Mouse (Mus musculus) ES-CJ7 (cell line): ENCODE measurements around the gene Tbc1d30.

Source experiments
- DNase-seq: peaks from one replicate; pipeline ENCODE4 v3.0.0; 2011; ENCODE audit warnings: low read depth, low spot score

Tbc1d30 gene

GRCm38 (mm10) chr10:121227988-121228409 lies 123.1 kb downstream of the Tbc1d30 start:
- DNase-seq: peak; percentile 33

- DNase-seq: no peak
These were observed 123.7 kb downstream of the Tbc1d30 start for GRCm38 (mm10) chr10:121227403-121227802.

- peak; percentile 34 for DNase-seq
These were observed 125.4 kb downstream of the Tbc1d30 start for GRCm38 (mm10) chr10:121225636-121226035.

GRCm38 (mm10) chr10:121222881-121223280 lies 128.2 kb downstream of the Tbc1d30 start:
- no peak for DNase-seq

- no peak for DNase-seq
These were observed 132.5 kb downstream of the Tbc1d30 start for GRCm38 (mm10) chr10:121218616-121219015.

GRCm38 (mm10) chr10:121216804-121217203 lies 134.3 kb downstream of the Tbc1d30 start:
- no peak for DNase-seq
